Mouse (Mus musculus): ENCODE data around the gene Fsd1l. TPM values are rescaled to one million over a fixed set of nuclear protein-coding genes. Genes with fewer than 3 reads are reported as not detected.

The Fsd1l gene
- polyA plus RNA-seq, 1 experiment = 0.31 TPM

GRCm38 (mm10) chr4:53600462-53600861 lies 30.8 kb upstream of the Fsd1l start:
- Histone ChIP-seq H3K36me3 (ENCODE audit: control insufficient read depth, insufficient read depth, low read length) (no peaks in the 10 kb centered on the region), H3K27me3 (ENCODE audit: control insufficient read depth, insufficient read depth, low read length) (no peaks in the 10 kb centered on the region), H3K4me3 (ENCODE audit: control insufficient read depth, insufficient read depth, low read length) (no peak overlapping the region), H3K4me1 (replicated peaks; ENCODE audit: control insufficient read depth, insufficient read depth, low read length) (no peaks in the 10 kb centered on the region), H3K27ac (ENCODE audit: control insufficient read depth, insufficient read depth, low read length) (no peak overlapping the region)
- TF ChIP-seq CTCF (IDR thresholded peaks at IDR 0.05; ENCODE audit: borderline replicate concordance, control insufficient read depth, extremely low read depth, insufficient read depth, low read length, poor library complexity) (no peak), POLR2A (IDR thresholded peaks at IDR 0.05; ENCODE audit: control insufficient read depth, extremely low read depth, insufficient read depth, low read length, poor library complexity) (no peak)
- no peak for DNase-seq
- WGBS = 81% methylated on average over 6 of the region's 6 CpGs

GRCm38 (mm10) chr4:53614576-53615225 lies 16.6 kb upstream of the Fsd1l start:
- WGBS = 58% methylated on average over 5 of the region's 5 CpGs
- no peaks in the 10 kb centered on the region for H3K4me1 ChIP-seq (replicated peaks; ENCODE audit: control insufficient read depth, insufficient read depth, low read length)
- no peak overlapping the region for H3K4me3 ChIP-seq (ENCODE audit: control insufficient read depth, insufficient read depth, low read length)
- H3K27me3 ChIP-seq (ENCODE audit: control insufficient read depth, insufficient read depth, low read length) = no peaks in the 10 kb centered on the region
- no peak for TF ChIP-seq POLR2A (IDR thresholded peaks at IDR 0.05; ENCODE audit: control insufficient read depth, extremely low read depth, insufficient read depth, low read length, poor library complexity)
- no peak for TF ChIP-seq CTCF (IDR thresholded peaks at IDR 0.05; ENCODE audit: borderline replicate concordance, control insufficient read depth, extremely low read depth, insufficient read depth, low read length, poor library complexity)
- no peak overlapping the region for H3K27ac ChIP-seq (ENCODE audit: control insufficient read depth, insufficient read depth, low read length)
- DNase-seq = no peak
- H3K36me3 ChIP-seq (ENCODE audit: control insufficient read depth, insufficient read depth, low read length) = no peaks in the 10 kb centered on the region

- H3K4me1 ChIP-seq (replicated peaks; ENCODE audit: control insufficient read depth, insufficient read depth, low read length) = no peaks in the 10 kb centered on the region
- H3K27me3 ChIP-seq (ENCODE audit: control insufficient read depth, insufficient read depth, low read length) = no peaks in the 10 kb centered on the region
- 87% methylated on average over 3 of the region's 3 CpGs for WGBS
- DNase-seq = no peak
- no peak overlapping the region for H3K27ac ChIP-seq (ENCODE audit: control insufficient read depth, insufficient read depth, low read length)
- TF ChIP-seq CTCF (IDR thresholded peaks at IDR 0.05; ENCODE audit: borderline replicate concordance, control insufficient read depth, extremely low read depth, insufficient read depth, low read length, poor library complexity) (no peak), POLR2A (IDR thresholded peaks at IDR 0.05; ENCODE audit: control insufficient read depth, extremely low read depth, insufficient read depth, low read length, poor library complexity) (no peak)
- H3K4me3 ChIP-seq (ENCODE audit: control insufficient read depth, insufficient read depth, low read length) = no peak overlapping the region
- H3K36me3 ChIP-seq (ENCODE audit: control insufficient read depth, insufficient read depth, low read length) = no peaks in the 10 kb centered on the region
Observed at GRCm38 (mm10) chr4:53617968-53618367, 13.3 kb upstream of the Fsd1l start.

GRCm38 (mm10) chr4:53620104-53620503 lies 11.2 kb upstream of the Fsd1l start:
- 94% methylated on average over 6 of the region's 6 CpGs for WGBS

GRCm38 (mm10) chr4:53621084-53621483 lies 10.2 kb upstream of the Fsd1l start:
- Histone ChIP-seq H3K36me3 (ENCODE audit: control insufficient read depth, insufficient read depth, low read length) (no peaks in the 10 kb centered on the region), H3K4me3 (ENCODE audit: control insufficient read depth, insufficient read depth, low read length) (no peak overlapping the region), H3K4me1 (replicated peaks; ENCODE audit: control insufficient read depth, insufficient read depth, low read length) (no peaks in the 10 kb centered on the region), H3K27ac (ENCODE audit: control insufficient read depth, insufficient read depth, low read length) (no peak overlapping the region), H3K27me3 (ENCODE audit: control insufficient read depth, insufficient read depth, low read length) (no peaks in the 10 kb centered on the region)
- WGBS = 72% methylated on average over 6 of the region's 6 CpGs
- TF ChIP-seq POLR2A (IDR thresholded peaks at IDR 0.05; ENCODE audit: control insufficient read depth, extremely low read depth, insufficient read depth, low read length, poor library complexity) = no peak
- no peak for DNase-seq

More at GRCm38 (mm10) chr4:53620104-53620503, 11.2 kb upstream of the Fsd1l start:
- TF ChIP-seq CTCF (IDR thresholded peaks at IDR 0.05; ENCODE audit: borderline replicate concordance, control insufficient read depth, extremely low read depth, insufficient read depth, low read length, poor library complexity) (no peak), POLR2A (IDR thresholded peaks at IDR 0.05; ENCODE audit: control insufficient read depth, extremely low read depth, insufficient read depth, low read length, poor library complexity) (no peak)
- no peak for DNase-seq
- no peaks in the 10 kb centered on the region for H3K27me3 ChIP-seq (ENCODE audit: control insufficient read depth, insufficient read depth, low read length)
- H3K4me1 ChIP-seq (replicated peaks; ENCODE audit: control insufficient read depth, insufficient read depth, low read length) = no peaks in the 10 kb centered on the region
- H3K27ac ChIP-seq (ENCODE audit: control insufficient read depth, insufficient read depth, low read length) = no peak overlapping the region
- no peaks in the 10 kb centered on the region for H3K36me3 ChIP-seq (ENCODE audit: control insufficient read depth, insufficient read depth, low read length)
- no peak overlapping the region for H3K4me3 ChIP-seq (ENCODE audit: control insufficient read depth, insufficient read depth, low read length)

- WGBS = 71% methylated on average over 5 of the region's 5 CpGs
- no peaks in the 10 kb centered on the region for H3K4me1 ChIP-seq (replicated peaks; ENCODE audit: control insufficient read depth, insufficient read depth, low read length)
- TF ChIP-seq CTCF (IDR thresholded peaks at IDR 0.05; ENCODE audit: borderline replicate concordance, control insufficient read depth, extremely low read depth, insufficient read depth, low read length, poor library complexity) (no peak), POLR2A (IDR thresholded peaks at IDR 0.05; ENCODE audit: control insufficient read depth, extremely low read depth, insufficient read depth, low read length, poor library complexity) (no peak)
- H3K36me3 ChIP-seq (ENCODE audit: control insufficient read depth, insufficient read depth, low read length) = no peaks in the 10 kb centered on the region
- no peak overlapping the region for H3K27ac ChIP-seq (ENCODE audit: control insufficient read depth, insufficient read depth, low read length)
- DNase-seq = no peak
- no peaks in the 10 kb centered on the region for H3K27me3 ChIP-seq (ENCODE audit: control insufficient read depth, insufficient read depth, low read length)
- H3K4me3 ChIP-seq (ENCODE audit: control insufficient read depth, insufficient read depth, low read length) = no peak overlapping the region
Observed at GRCm38 (mm10) chr4:53621490-53621889, 9.8 kb upstream of the Fsd1l start.

GRCm38 (mm10) chr4:53623711-53624110 lies 7.6 kb upstream of the Fsd1l start:
- H3K27me3 ChIP-seq (ENCODE audit: control insufficient read depth, insufficient read depth, low read length) = no peaks in the 10 kb centered on the region
- no peak for DNase-seq
- H3K4me3 ChIP-seq (ENCODE audit: control insufficient read depth, insufficient read depth, low read length) = no peak overlapping the region
- 100% methylated on average over 1 of the region's 1 CpGs for WGBS
- TF ChIP-seq POLR2A (IDR thresholded peaks at IDR 0.05; ENCODE audit: control insufficient read depth, extremely low read depth, insufficient read depth, low read length, poor library complexity) = no peak
- no peak for TF ChIP-seq CTCF (IDR thresholded peaks at IDR 0.05; ENCODE audit: borderline replicate concordance, control insufficient read depth, extremely low read depth, insufficient read depth, low read length, poor library complexity)
- H3K4me1 ChIP-seq (replicated peaks; ENCODE audit: control insufficient read depth, insufficient read depth, low read length) = no peaks in the 10 kb centered on the region
- no peaks in the 10 kb centered on the region for H3K36me3 ChIP-seq (ENCODE audit: control insufficient read depth, insufficient read depth, low read length)
- no peak overlapping the region for H3K27ac ChIP-seq (ENCODE audit: control insufficient read depth, insufficient read depth, low read length)
